Mouse (Mus musculus) kidney, postnatal 0 days (tissue): ENCODE results near the gene Exph5. TPM values are rescaled to one million over a fixed set of nuclear protein-coding genes. Genes with fewer than 3 reads are reported as not detected.
A peak's percentile ranks its signal among the peaks of the same experiment; 100 is the strongest.

ENCODE experiments used
- ATAC-seq: fragments of 200-750 bp; cut with Nextera tagmentation; replicated peaks from 2 replicates; pipeline ENCODE4 v1.8.0; 2017; ENCODE audit warnings: low read depth, moderate number of reproducible peaks, moderate TSS enrichment, moderate library complexity; ENCODE audit not compliant: low FRiP score
- DNase-seq: peaks from one replicate; pipeline ENCODE4 v3.0.0-alpha.2; 2016; ENCODE audit warnings: low spot score
- H3K27ac ChIP-seq: fragments of 300-500 bp; sonication (generic); 2 replicates; pipeline ENCODE4 v1.5.1; 2014; ENCODE audit warnings: mild to moderate bottlenecking
- H3K27me3 ChIP-seq: fragments of 300-500 bp; sonication (generic); 2 replicates; pipeline ENCODE4 v1.6.1; 2014; ENCODE audit warnings: low read length, mixed read lengths; ENCODE audit not compliant: insufficient read depth
- H3K36me3 ChIP-seq: fragments of 300-500 bp; sonication (generic); 2 replicates; pipeline ENCODE4 v1.6.1; 2014; ENCODE audit warnings: low read length, mixed read lengths; ENCODE audit not compliant: insufficient read depth
- H3K4me1 ChIP-seq: fragments of 300-500 bp; sonication (generic); replicated peaks from 2 replicates; pipeline ENCODE4 v1.6.1; 2014; ENCODE audit warnings: antibody characterized with exemption, low read length, mixed read lengths; ENCODE audit not compliant: insufficient read depth
- H3K4me2 ChIP-seq: fragments of 300-500 bp; sonication (generic); 2 replicates; pipeline ENCODE4 v1.6.1; 2014; ENCODE audit warnings: mild to moderate bottlenecking, low read length, moderate library complexity, mixed read lengths
- H3K4me3 ChIP-seq: fragments of 300-500 bp; sonication (generic); replicated peaks from 2 replicates; pipeline ENCODE4 v1.5.1; 2014; ENCODE audit warnings: low read depth, low read length
- H3K9ac ChIP-seq: fragments of 300-500 bp; sonication (generic); 2 replicates; pipeline ENCODE4 v1.6.1; 2014; ENCODE audit warnings: low read depth, low read length
- H3K9me3 ChIP-seq: fragments of 300-500 bp; sonication (generic); replicated peaks from 2 replicates; pipeline ENCODE4 v1.6.1; 2016; ENCODE audit warnings: low read length, inconsistent platforms, mixed read lengths
- CTCF ChIP-seq: IDR thresholded peaks from 2 replicates; pipeline ENCODE4 v1.5.1; 2016; ENCODE audit warnings: antibody characterized with exemption, low read depth, mild to moderate bottlenecking, moderate library complexity
- WGBS: fragments of 180-500 bp; shearing (Covaris S2); extraction: QIAGEN DNeasy Blood & Tissue Kit; methylation state at CpG from one replicate; pipeline ENCODE4 v1.1.7; 2014; 5-methylcytosine and 5-hydroxymethylcytosine counted together
- polyA plus RNA-seq: library from polyadenylated mRNA; unstranded; fragments of >200 nt; fragmentation: Nextera tagmentation; extraction: Ambion mirVana; gene quantifications from 2 replicates; pipeline ENCODE4 v1.2.1, GENCODE M21; 2015

Gene Exph5
- polyA plus RNA-seq, 1 experiment from 2014 or later: 2.4 TPM

GRCm38 (mm10) chr9:53265589-53265988, 35.9 kb upstream of the Exph5 start:
- Histone ChIP-seq H3K4me1 (no peaks in the 10 kb centered on the region), H3K9ac (no peak overlapping the region), H3K9me3 (no peaks in the 10 kb centered on the region), H3K36me3 (no peaks in the 10 kb centered on the region), H3K4me2 (no peak overlapping the region), H3K27me3 (no peaks in the 10 kb centered on the region), H3K27ac (no peak overlapping the region), H3K4me3 (no peak overlapping the region)
- 85% methylated on average over 2 of the region's 2 CpGs for WGBS
- TF ChIP-seq CTCF: no peak
- ATAC-seq (no peak), DNase-seq (no peak)

- no peak for TF ChIP-seq CTCF
- H3K36me3 ChIP-seq: no peaks in the 10 kb centered on the region
- H3K27me3 ChIP-seq: no peaks in the 10 kb centered on the region
- no peaks in the 10 kb centered on the region for H3K4me1 ChIP-seq
- no peak overlapping the region for H3K4me2 ChIP-seq
- ATAC-seq (no peak), DNase-seq (no peak)
- no peak overlapping the region for H3K9ac ChIP-seq
- 42% methylated on average over 5 of the region's 5 CpGs for WGBS
- no peak overlapping the region for H3K4me3 ChIP-seq
- H3K27ac ChIP-seq: no peak overlapping the region
- no peaks in the 10 kb centered on the region for H3K9me3 ChIP-seq
Observed at GRCm38 (mm10) chr9:53268036-53268435, 33.4 kb upstream of the Exph5 start.

GRCm38 (mm10) chr9:53268731-53269465, 32.6 kb upstream of the Exph5 start:
- Histone ChIP-seq H3K36me3 (no peaks in the 10 kb centered on the region), H3K4me3 (no peak overlapping the region), H3K27me3 (no peaks in the 10 kb centered on the region), H3K9me3 (no peaks in the 10 kb centered on the region), H3K9ac (no peak overlapping the region), H3K4me1 (no peaks in the 10 kb centered on the region), H3K4me2 (no peak overlapping the region), H3K27ac (peak overlapping the region; percentile 33)
- peak; percentile 78 for DNase-seq
- TF ChIP-seq CTCF: peak; percentile 72
- ATAC-seq: no peak
- WGBS: 62% methylated on average over 5 of the region's 5 CpGs

DNA sequence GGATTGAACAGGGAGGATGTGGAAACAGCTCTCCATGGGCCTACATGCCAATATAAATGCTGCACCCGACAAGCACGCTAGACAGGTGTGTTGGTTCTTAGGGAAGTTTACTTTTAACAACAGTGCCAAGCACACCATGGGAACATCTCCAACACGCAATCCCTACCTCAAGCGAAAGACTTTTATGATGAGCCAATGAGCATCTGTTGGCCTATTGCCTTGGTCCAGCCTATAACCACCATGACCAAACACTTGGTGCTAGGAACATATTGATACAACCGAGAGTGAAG, 32.1 kb upstream of the Exph5 start:
- no peaks in the 10 kb centered on the region for H3K9me3 ChIP-seq
- H3K9ac ChIP-seq: no peak overlapping the region
- no peaks in the 10 kb centered on the region for H3K27me3 ChIP-seq
- H3K4me3 ChIP-seq: no peak overlapping the region
- no peak for TF ChIP-seq CTCF
- WGBS: 89% methylated on average over 5 of the region's 5 CpGs
- no peak for DNase-seq
- H3K36me3 ChIP-seq: no peaks in the 10 kb centered on the region
- no peak for ATAC-seq
- H3K27ac ChIP-seq: peak overlapping the region; percentile 33
- no peaks in the 10 kb centered on the region for H3K4me1 ChIP-seq
- no peak overlapping the region for H3K4me2 ChIP-seq

GRCm38 (mm10) chr9:53271281-53272022, 30.0 kb upstream of the Exph5 start:
- no peak for TF ChIP-seq CTCF
- H3K27ac ChIP-seq: peak overlapping the region; percentile 70
- peak; percentile 78 for DNase-seq
- H3K27me3 ChIP-seq: no peaks in the 10 kb centered on the region
- no peak overlapping the region for H3K4me2 ChIP-seq
- WGBS: 20% methylated on average over 5 of the region's 5 CpGs
- H3K4me1 ChIP-seq: no peaks in the 10 kb centered on the region
- ATAC-seq: no peak
- H3K9me3 ChIP-seq: no peaks in the 10 kb centered on the region
- H3K9ac ChIP-seq: no peak overlapping the region
- no peak overlapping the region for H3K4me3 ChIP-seq
- H3K36me3 ChIP-seq: no peaks in the 10 kb centered on the region

DNA sequence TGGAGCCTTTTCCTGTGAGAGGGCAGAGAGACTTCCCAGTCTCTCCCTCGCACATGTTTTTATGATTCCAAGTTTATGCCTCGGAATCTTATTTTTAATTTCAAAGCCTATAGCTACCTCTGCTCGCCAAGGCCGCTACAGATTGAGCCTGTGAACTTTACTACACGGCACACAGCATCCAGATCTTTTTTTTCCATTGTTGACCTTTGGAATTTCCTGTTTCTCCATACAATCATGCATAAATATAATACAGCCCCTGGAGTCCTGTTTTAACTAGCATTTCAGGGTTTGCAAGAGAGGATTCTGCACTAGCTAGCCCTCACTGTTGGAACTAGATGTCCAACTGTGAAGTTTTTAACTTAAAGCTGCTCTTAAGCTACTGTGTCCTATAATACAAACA, 29.3 kb upstream of the Exph5 start:
- H3K9ac ChIP-seq: no peak overlapping the region
- H3K27ac ChIP-seq: peak overlapping the region; percentile 70
- H3K4me2 ChIP-seq: 0 out of 2 replicates have a peak overlapping the region, but pooled peaks have one; percentile 9
- peak; percentile 69 for DNase-seq
- no peaks in the 10 kb centered on the region for H3K4me1 ChIP-seq
- no peaks in the 10 kb centered on the region for H3K27me3 ChIP-seq
- H3K36me3 ChIP-seq: no peaks in the 10 kb centered on the region
- no peak for ATAC-seq
- no peak overlapping the region for H3K4me3 ChIP-seq
- no peaks in the 10 kb centered on the region for H3K9me3 ChIP-seq
- TF ChIP-seq CTCF: no peak
- 28% methylated on average over 5 of the region's 5 CpGs for WGBS
